Mouse (Mus musculus) megakaryocyte, adult 5-6 weeks (primary cell): ENCODE results near the gene Psmd14. TPM values are rescaled to one million over a fixed set of nuclear protein-coding genes. Genes with fewer than 3 reads are reported as not detected.
A peak's percentile ranks its signal among the peaks of the same experiment; 100 is the strongest.

Source experiments
- ATAC-seq: 2 replicates; pipeline ENCODE4 v1.8.0; 2016; ENCODE audit warnings: mild to moderate bottlenecking, inconsistent platforms; ENCODE audit not compliant: poor library complexity, severe bottlenecking
- total RNA-seq, 2 experiments: library from RNA; stranded (forward) in 1 of 2; stranded (reverse) in 1 of 2; fragments of 153-499, 151-499 nt in 1 of 2; fragments of 221-1000, 200-1000 nt in 1 of 2; gene quantifications; 2 replicates each; pipeline versions ENCODE4 v1.2.3 to v1.2.4; 2015 to 2017

Psmd14 gene
- total RNA-seq, 2 experiments from 2014 or later = 148 to 177 TPM

- peak; percentile 35 for ATAC-seq
These were observed 100.3 kb downstream of the Psmd14 start for GRCm38 (mm10) chr2:61811507-61812421.

DNA sequence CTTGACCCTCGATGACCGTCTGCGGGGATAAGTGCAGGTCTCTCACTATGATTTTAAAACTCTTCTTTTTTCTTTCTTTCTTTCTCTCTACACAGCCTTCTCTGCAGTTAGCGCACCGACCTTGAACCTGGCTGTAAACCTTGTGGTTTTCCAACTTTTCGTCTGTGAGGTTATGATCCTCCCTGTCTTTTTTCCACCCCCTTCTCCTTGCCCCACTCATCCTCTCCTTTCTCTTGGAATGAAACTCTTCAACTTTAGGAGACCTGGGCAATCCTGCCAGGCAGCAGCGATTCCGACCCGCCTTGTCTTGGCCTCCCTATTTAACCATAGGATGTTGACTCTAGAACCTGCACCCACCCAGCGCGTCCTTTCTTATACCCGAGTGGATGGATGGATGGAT, 101.0 kb downstream of the Psmd14 start:
- ATAC-seq = no peak

GRCm38 (mm10) chr2:61813106-61813505, 101.6 kb downstream of the Psmd14 start:
- no peak for ATAC-seq

DNA sequence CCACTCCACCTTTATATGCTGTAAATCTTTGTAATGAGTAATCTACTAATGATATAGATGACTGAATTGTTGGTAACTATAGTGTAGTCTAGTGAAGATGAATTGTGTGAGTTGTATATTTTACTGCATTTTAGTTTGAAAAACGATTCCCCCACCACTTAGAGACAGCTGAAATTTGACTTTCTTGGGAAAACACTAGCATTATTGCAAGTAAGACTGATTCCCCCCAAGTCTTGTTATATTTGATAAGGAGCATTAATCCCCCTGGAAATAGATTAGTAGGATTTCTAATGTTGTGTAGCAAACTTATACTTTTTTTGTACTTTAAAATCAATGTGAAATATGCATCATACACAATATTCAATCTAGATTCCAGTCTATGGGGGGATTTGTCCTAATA, 102.0 kb downstream of the Psmd14 start:
- no peak for ATAC-seq

DNA sequence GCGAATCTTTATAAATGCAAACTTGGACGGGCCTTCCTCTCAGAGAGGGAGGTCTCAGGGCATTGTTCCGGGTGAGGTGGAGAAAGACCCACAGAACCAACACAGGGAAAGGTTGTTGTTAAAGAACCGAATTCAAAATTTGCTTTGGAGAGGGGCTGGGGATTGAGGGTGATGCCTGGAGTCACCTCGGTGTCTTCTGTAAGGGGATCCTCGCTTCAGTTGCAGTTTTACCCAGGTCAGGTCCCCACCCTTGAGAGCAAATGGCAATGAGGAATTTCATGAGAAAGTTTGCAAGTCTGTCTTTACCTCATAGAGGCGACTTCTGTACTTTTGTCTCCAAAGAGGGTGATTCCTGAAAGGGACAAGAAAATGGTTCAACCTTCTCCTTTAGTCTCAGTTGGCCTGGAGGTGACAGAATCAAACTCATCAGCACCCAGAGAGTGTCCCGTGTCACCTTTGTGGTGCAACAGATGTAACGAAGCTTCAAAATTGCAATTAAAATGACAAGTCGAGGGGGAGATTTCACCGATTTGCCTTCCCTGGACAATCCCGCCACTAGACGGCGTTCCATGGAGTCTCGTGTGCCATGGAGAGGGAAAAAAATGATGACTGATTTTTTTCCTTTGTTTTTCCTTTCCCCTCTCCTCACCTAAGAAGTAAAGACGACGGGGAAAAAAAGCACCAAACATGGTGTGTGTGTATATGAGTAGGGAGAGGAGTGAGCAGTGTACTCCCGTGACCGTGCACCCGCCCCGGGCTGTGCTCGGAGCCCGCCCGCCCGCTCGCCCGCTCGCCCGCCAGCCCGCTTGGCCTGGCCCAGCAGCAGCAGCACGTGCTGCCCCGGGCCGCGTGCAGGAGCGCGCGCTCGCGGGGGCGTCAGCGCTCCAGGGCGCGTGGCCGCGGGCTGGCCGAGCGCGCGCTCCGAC, 103.3 kb downstream of the Psmd14 start:
- ATAC-seq = no peak

DNA sequence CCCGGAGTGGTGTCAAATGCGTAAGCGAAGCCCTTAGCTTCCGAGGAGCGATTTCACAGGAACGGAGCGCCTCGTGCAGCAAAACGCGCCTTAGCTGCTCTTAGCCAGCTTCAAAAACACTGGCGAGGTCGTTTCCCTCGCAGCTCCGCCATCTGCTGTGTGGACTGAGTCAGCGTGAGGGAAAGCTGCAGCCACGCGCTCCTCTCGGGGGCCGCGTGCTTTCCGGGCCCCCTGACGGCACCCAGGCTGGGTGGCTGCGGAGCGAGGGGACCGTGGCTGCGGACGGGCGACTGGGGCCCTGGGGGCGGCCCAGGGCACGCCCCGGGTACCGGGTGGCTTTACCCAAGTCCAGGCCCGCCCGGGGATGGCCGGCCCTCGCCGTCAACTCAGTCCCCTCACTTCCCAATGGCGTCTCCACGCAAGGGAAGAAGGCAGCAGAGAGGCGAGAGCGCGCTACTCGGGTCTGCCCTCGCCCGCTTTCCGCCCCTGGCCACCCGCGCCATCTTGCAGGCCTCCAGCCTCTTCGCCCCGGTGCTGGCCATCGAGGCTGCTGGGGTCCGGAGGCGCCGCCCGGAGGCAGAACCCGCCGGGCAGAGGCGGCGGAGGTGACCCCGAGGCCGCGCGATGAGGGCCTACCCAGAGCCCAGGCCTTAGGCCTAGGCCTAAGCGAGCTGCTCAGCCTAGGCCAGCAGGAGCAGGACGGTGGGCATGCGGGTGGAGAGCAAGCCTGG, 104.3 kb downstream of the Psmd14 start:
- no peak for ATAC-seq

DNA sequence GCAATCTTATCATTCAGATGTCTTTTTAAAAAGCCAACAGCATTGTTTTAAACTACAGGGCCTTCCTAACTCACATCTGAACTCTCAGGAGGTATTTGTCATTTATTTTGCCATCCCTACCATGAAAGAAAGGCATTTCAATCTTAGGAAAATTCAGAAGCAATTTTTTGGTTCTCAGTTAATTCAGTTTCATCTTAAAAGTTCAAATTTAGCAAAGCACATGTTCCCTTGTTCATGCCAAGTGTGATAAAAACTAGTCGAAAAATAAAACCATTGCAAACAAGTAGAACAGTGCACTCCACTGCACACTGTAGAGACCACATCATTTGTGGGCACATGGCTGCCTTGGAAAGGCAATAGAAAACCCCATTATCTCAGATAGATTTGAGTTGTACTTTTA, 106.7 kb downstream of the Psmd14 start:
- no peak for ATAC-seq

- ATAC-seq = peak; percentile 27; the same call in 1 of the 2 replicates
These were observed 108.7 kb downstream of the Psmd14 start for GRCm38 (mm10) chr2:61820203-61820602.

DNA sequence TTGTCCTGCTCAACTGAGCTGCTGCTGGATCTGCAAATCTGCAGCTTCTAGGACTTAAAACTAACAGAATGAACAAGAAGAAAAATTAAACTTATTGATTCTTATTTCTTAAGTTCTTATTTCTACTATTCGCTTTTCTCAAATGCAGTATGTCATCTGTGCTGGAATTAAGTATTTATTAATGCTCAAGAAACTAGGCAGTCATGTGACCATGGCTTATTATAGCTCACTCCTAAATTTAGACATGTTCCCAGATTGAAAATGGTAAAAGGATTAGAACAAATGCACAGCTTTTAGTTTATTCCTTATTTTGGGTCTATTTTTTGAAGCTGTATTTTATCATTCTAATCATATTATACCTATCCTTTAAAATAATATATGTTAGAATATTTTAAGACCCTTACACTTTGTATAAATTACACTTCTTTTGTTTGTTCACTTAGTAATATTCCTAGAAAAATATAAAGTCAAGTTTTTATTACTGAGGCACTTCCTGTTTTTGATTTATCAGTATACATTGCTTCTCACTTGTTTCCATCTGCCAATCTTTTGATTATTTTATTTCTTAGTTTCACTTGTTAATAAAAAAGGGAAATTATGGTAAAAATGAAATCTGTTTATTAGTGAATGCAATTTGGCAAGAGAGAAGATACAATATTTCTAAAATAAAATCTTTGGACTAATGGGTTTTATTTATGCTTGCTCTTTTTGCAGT, 112.1 kb downstream of the Psmd14 start:
- ATAC-seq = no peak

DNA sequence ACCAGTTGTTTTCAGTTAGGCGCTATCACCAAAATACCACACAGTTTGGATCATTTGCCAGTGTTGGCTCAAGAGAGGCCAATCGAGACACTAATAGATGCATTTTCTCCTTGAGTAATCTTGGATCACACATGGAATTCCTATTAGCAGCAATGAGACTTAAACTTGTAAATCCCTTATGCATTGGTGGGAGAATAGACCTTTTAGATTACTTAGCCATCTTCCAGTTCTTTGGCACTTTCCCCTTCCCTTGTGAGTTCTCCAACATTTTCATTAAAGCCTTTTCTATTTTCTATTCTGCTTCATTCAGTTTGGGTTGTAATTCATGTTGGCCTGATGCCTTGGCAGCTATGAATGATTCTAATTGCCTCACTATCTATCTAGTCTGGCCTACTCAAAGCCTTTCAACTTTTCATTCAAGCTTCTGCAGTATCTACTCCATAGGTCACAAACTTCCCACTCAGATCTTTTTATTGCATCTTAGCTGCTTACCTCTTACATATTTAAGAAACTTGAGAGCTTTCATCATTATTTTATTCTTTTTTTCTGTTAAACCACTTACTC, 125.8 kb downstream of the Psmd14 start:
- no peak for ATAC-seq

Other genes with a start within 250 kb of the Psmd14 start
- 146 and 167 TPM in 2 replicates for gene Tank, start 133.1 kb upstream of the Psmd14 start, total RNA-seq (2015)
- gene Tank, start 133.1 kb upstream of the Psmd14 start, total RNA-seq (2017) = 112 and 113 TPM in 2 replicates
- gene Tbr1, start 91.2 kb downstream of the Psmd14 start, total RNA-seq (2015) = 0.05 and 0.09 TPM in 2 replicates
- gene Tbr1, start 91.2 kb downstream of the Psmd14 start, total RNA-seq (2017) = not detected in 2 replicates